Mouse (Mus musculus) ES-E14 (cell line): ENCODE results near the gene Fam151a.

ENCODE experiments used
- HCFC1 ChIP-seq: IDR thresholded peaks from 2 replicates; pipeline ENCODE4 v1.6.1; 2012; ENCODE audit warnings: low read length, inconsistent platforms, borderline replicate concordance; ENCODE audit not compliant: insufficient read depth
- MAFK ChIP-seq: IDR thresholded peaks from 2 replicates; pipeline ENCODE4 v1.6.1; 2014; ENCODE audit warnings: mild to moderate bottlenecking, low read depth, low read length, inconsistent platforms; ENCODE audit not compliant: insufficient read depth
- ZC3H11A ChIP-seq: IDR thresholded peaks from 2 replicates; pipeline ENCODE4 v1.6.1; 2012; ENCODE audit warnings: low read depth, mild to moderate bottlenecking, inconsistent platforms, low read length, borderline replicate concordance
- ZNF384 ChIP-seq: IDR thresholded peaks from 2 replicates; pipeline ENCODE4 v1.6.1; 2012; ENCODE audit warnings: low read depth, low read length, inconsistent platforms

GRCm38 (mm10) chr4:106795289-106795688 lies 61.6 kb downstream of the Fam151a start:
- TF ChIP-seq MAFK, result no peak
- TF ChIP-seq HCFC1, result no peak
- TF ChIP-seq ZNF384, result no peak
- TF ChIP-seq ZC3H11A, result no peak
